Mouse (Mus musculus) lung, adult 2 months (tissue): ENCODE measurements around the gene Sel1l.

Source experiments
- CTCF ChIP-seq: fragments of 200-500 bp; IDR thresholded peaks from 2 replicates; pipeline ENCODE4 v1.5.1; 2011; ENCODE audit warnings: mild to moderate bottlenecking, low read length, control low read depth; ENCODE audit not compliant: insufficient read depth
- POLR2A ChIP-seq: fragments of 200-500 bp; IDR thresholded peaks from 2 replicates; pipeline ENCODE4 v1.6.1; 2011; ENCODE audit warnings: low read depth, mild to moderate bottlenecking, control low read depth, low read length, borderline replicate concordance; ENCODE audit errors: extremely low read depth

DNA sequence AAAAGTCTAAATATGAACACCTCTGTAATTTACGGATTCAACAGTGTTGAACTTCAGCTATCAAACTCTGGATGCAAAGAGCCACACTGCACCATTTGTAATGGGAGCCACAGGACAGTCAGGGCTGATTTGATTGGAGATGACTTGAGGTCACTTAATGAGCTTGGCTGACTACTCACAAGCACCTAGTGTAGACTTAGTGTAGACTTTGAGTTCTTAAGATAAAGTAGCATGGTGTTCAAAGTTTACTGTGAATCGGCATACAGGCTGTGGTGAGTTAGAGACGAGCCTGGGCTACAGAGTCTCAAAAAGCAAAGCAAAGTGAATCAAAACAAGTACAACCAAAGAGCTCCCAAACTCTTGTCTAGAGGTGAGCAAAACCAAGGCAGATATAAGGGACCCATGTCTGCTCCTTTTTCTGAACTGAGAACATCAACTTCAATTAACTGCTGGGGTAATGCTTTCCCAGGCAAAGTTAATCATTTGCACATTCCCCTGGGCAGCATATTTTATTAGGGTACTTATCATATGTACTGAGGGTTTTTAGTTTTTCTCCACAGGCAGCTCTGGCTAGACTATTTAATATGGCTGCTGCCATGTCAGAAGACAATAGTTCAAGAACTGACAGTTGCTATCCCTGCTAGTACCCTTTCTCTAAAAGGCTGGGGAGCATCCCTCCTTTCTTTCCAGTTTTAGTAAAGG lies 15.6 kb downstream of the Sel1l start:
- TF ChIP-seq CTCF = no peak
- TF ChIP-seq POLR2A = no peak
